Mouse (Mus musculus) cerebellum, adult 9-10 months (tissue): ENCODE measurements at regions not wholly inside any gene's neighbourhood (a gene's known extent, or its start where the extent isn't known, plus 50 kb on each side); places are given as distances from the start of the nearest gene placed in this dataset.

ENCODE experiments used
- DNase-seq: peaks from one replicate; pipeline ENCODE4 v3.0.0; 2022

DNA sequence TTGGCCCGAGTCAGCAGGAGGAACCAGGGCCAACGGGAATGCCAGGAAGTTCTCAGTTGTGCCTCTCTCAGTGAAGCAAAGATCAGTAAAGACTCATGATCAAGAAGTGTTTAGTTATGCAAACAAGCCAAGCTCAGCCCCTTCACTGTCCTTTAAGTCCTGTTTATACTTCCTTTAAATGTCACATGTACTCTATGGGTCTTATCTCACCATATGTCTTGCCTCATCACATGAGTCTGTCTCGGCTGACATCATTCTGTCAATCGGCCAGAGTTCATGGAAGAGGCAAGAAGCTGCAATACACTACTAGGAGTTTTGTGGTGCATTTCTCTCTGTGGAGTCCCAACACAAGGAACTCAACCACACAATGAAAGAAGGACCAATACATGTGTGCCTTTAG lies 71.8 kb downstream of the Scp2d1 start:
- no peak for DNase-seq

DNA sequence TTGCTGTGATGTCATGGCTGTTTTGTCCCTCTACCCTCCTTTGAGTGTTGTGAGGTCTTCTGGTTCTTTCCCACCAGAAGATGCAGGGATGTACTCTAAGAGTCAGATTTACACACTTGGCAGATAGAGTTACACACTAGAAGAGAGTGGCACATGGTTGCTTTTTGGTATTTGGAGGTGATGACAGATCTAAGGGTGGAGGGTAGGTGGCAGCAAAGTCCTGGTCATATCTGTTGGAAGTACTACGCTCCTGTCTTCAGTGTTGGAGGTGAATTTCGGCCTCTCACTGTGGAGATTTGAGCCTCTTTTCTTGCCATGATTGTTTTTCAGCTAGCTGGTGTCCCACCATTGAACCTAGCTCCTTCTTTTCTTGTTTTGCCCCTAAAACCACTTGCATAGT lies 73.0 kb downstream of the Scp2d1 start:
- peak; percentile 1 for DNase-seq

DNA sequence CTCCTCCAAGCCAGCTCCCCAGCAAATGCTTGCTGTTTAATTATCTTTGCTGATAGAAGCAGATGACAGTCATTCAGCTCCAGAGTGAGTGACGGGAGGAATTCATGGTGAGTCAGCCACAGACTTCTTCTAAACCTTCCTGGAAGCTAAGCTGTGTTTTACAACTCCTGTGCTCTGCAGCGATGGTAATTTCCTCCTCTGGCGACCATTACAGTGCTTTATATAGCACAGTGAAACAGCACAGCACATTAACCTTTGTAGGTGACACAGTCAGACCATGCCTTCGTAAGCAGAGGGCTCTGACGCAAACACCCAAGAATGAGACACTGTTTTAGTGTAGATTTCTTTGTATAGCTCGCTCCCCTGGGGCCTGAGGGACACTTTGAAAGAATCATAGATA lies 83.3 kb downstream of the Scp2d1 start:
- no peak for DNase-seq

DNA sequence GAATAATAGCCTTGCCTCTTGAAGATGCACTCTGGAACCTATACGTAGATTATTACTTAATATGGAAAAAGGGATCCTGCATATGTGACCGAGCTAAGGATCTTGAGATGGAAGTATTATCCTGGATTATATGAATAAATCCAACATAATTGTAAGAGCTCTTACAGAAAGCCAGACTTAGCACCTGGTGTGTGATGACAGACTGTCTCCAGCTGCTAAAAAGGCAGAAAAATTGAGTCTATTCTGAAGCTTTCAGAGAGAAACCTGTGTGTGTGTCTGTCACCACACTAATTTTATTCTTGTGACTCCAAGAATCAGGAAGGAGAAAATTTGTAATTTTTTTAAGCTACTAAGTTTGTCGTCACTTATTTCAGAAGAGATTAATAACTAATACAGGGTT lies 122.4 kb downstream of the Scp2d1 start:
- DNase-seq, result no peak

DNA sequence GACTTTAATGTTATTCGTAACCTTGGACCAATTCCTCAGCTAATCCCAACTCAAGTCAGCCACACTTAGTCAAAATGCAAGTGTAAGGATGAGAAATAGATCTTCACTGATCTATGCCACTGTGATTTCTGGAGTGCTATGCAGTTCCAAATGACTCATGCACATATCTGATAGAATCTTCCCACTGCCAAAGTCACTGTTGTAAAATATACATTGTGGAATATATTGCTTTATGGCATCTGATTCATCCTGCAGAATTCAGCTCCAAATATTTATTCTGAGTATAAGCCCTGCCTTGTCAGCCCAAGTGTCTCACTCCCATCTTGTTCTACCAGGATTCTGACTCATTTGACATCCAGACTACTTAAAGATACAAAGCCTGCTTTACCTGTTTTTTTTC lies 123.0 kb downstream of the Scp2d1 start:
- DNase-seq, result no peak

DNA sequence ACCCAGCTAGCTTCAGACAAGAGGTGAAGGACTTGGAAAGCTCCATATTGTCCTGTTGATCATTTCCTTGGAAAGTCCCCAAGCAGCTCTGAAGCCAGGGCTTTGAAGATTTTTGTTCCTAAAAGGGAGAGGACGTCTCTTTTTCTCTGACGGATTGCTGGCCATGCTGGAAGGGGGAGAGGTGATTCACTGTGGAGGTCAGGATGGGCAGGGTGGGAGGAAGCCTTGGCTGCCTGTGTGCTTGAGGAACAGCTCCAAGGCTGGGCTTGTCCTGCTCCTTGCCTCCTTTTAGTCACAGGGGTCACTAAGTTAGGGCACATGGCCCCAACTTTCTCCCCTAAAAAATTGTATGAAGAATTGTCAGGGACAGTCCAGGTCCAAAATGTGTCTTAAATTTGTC lies 125.8 kb downstream of the Scp2d1 start:
- no peak for DNase-seq
